Mouse (Mus musculus): ENCODE results near the gene Ranbp1.
"Not testable (repeated sequence)": the region's sequence is repeated elsewhere in the genome, so short reads cannot be mapped to it uniquely, and the experiment has no call there.

Ranbp1 gene

GRCm38 (mm10) chr16:18248433-18249363, at the start of gene Ranbp1, which contains the start of gene Trmt2a:
Gene Ranbp1, minus strand, starts transcription at chr16:18248732.
Gene Trmt2a, plus strand, starts transcription at chr16:18248679.
- DNase-seq, result peak; percentile 99

- DNase-seq, result not testable (repeated sequence)
These were observed 41.1 kb upstream of the Ranbp1 start for GRCm38 (mm10) chr16:18289614-18290013.

DNA sequence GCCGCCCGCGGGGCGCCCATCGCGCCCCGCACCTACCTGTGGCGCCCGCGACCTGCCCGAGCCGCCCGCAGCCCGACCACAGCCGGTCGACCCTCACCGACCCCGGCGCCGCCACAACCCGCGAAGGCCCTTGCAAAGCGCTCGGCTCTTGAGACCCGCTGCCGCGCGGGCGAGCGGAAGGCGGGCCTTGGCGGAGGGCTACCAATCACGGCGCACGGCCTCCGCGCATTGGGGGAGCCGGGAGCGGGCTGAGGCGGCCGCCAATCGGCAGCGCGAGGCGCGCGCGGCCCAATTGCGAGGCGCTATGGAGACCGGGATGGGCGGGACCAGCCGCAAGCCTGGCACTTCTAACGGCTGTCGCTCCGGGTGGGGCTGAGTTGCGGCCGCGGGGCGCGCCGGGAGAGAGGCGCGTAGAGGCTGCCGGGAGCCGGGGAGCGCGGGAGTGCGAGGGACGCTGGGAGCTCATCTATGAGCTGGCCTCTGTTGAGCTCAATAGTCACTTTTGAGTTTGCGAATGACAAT, 40.6 kb upstream of the Ranbp1 start, which contains the start of gene Dgcr8:
Gene Dgcr8, minus strand, starts transcription at position 180 of the 522 bp plus-strand sequence.
- DNase-seq, result peak; percentile 100

DNA sequence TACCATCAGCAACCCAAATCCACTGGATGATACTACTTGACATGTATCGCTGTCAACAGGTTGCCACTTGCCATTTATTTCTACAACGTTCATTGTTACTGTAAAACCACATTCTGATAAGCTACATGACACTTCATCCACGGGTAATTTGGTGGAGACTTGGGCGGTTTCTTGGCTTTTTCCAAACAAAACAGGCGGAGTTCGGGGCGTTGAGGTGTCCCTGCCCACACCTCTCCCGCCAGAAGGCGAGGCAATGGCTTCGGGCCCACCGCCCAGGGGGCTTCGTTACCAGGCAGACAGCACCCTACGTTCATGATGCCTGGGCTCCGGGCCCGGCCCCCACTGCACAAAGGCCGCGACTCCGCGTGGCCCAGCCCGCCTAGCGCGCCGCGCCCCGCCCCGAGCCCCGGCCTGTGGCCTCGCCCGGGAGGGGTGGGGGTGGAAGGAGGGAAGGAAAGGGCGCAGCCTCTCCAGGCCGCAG, 40.1 kb upstream of the Ranbp1 start:
- no peak for DNase-seq

DNA sequence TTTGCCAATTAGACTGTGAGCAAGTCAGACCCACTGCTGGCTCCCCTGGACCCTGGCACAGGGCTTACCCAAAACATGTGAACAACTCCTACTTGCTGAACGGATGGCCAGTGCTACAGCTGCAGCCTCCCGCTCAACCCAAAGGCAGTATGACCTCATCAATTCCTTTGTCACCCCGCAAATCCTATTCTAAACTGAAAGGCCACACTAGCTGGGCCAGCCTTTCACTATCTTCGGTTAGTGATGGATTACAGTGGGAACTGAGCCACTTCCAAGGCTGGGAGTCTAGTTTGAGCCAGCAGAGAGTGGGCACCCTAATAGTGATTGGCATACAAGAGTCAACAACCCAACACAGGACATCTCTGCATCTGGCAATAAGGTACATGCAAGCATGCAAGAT, 39.6 kb upstream of the Ranbp1 start:
- DNase-seq, result no peak

DNA sequence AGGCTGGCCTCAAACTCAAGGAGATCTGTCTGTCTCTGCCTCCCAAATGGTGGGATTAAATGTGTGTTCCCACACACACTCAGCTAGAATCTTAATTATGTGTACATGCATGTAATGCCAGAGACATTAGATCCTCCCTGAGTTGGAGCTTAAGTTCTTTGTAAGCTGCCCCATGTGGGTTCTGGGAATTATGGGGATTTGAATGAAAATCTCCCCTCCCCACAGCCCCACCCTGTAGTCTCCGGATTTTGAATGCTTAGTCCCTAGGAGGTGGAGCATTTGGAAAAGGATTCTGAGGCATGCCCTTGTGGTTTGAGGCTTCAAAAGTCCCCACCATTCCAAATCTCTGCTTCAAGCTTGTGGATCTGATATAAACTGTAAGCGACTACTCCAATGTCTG, 26.6 kb upstream of the Ranbp1 start:
- no peak for DNase-seq

DNA sequence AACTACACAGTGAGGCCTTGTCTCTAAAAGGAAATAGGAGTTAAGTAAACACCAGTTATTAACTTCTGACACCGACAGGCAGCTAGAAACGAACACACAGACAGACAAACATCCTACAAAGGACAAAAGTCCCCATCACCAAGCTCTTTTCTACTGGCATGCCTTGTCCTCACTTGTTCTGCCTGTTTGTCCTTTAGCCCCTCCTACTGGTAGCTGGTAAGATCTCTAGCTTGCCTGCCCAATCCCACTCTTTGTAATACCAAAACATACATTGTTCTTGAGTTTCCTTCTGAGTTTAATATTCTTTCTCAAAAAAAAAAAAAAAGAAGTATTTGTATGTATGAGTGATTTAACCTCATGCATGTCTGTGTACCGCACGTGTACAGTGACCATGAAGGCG, 19.6 kb upstream of the Ranbp1 start:
- no peak for DNase-seq

DNA sequence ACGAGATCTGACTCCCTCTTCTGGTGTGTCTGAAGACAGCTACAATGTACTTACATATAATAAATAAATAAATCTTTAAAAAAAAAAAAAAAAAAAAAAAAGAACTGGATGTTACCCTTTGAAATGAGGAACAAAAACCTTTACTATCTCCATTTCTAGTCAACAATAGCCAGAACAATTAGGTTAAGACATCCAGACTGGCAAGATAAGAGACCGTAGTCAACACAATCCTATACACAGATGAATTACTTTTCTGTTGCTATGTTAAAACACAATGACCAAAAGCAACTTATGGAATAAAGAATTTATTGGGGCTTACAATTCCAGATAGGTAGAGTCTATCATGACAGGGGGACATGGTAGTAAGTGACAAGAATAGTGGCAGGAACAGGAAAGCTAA, 16.5 kb upstream of the Ranbp1 start:
- DNase-seq, result no peak

DNA sequence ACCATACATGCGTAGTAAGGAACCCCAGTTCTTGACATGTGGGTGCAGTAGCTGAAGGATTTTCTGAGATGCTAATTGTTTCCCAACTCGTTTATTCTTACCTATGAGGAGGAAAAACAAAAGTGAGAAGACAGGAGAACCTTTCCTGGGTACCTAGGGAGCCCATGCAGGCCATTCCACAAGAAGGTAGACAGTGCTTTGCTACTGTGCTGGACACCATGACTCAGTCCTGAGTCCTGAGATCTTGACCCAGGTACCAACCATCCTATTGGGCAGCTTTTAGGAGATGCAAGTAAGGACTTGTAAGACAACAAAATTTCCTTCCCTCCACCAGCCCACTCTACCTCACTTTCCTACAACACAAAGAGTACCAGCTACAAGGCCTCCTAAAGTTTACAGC, 9.7 kb upstream of the Ranbp1 start, which contains the start of gene Gm49776:
Gene Gm49776, minus strand, starts transcription at position 101 of the 400 bp plus-strand sequence.
- DNase-seq, result no peak

- DNase-seq, result no peak
These were observed 5.3 kb upstream of the Ranbp1 start for GRCm38 (mm10) chr16:18253866-18254265.

DNA sequence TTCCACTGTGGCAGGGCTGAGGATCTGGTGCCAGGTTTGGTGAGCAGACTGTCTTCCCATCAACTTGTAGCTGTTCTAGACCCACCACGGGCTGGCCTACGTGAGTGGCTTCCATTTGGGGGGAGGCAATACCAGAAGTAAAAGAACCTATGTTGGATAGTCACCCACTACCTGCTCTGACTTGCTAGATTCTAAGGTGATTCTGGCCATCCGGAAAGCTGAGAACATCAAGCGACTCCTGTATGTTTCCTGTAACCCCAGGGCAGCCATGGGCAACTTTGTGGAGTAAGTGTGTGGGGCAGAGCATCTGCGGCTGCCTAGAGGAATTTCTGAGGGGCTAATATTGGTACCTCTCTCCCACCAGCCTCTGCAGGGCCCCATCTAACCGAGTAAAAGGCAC, 4.2 kb upstream of the Ranbp1 start:
- no peak for DNase-seq

GRCm38 (mm10) chr16:18250828-18251790, 2.6 kb upstream of the Ranbp1 start:
- DNase-seq, result no peak

DNA sequence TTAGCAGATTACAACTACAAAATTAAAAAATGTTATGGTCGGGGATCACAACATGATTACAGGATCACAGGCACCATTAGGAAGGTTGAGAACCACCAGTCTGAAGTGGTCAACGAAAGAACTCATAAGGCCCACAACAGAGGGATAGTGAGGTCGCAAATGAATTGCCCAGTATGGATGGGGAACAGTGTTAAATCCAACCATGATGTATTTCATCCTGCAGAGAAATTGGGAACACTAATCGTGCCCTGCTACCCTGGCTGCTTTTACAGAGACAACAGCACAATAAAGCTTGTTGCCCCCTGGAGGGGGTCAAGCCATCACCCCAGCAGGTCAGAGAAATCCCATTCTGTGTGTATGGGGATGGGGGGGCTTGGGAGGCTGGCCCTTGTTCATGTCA, 1.7 kb upstream of the Ranbp1 start:
- DNase-seq, result no peak

- DNase-seq, result peak; percentile 49
These were observed 934 bp upstream of the Ranbp1 start for GRCm38 (mm10) chr16:18249364-18249967.

DNA sequence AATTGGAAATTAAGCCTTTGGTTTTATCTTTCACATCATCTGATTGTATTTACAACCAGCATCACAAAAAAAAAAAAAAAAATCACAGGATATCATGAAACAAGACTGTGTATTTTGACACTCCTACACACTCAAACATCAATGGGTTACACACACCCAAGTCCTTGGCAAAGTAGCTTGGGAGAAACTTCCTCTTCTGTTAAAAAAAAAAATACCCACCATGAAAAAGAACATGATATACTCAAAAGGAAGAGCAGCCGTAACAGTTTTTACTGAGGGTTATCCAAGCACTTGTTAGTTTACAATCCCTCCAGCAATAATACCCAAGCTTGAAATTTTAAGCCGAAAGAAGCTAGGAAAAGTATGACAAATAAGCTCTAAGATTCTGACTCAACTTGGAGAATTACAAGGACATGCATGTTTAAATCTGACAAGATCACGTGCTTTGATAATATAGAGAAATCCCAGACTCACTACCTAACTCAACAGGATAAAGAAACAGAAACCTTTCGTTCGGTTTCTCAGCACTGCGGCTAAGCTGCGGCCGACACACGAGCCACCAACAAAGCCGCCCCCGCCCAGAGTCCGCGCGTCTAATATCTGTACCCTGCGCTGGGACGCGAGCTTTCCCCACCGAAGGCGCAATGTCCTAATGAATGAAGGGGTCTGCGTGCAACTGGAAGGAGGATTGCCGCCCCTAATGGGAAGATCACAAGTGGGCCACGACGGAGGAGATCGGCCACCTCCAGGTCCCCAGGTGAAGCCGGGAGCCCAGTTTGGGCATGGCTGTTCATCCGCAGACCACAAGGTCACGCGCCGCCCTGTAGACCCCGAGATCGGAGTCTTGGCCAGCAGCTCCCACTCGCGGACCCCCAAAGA, 772 bp downstream of the Ranbp1 start:
- DNase-seq, result peak; percentile 36

- DNase-seq, result no peak
These were observed 7.0 kb downstream of the Ranbp1 start for GRCm38 (mm10) chr16:18241581-18241980.

DNA sequence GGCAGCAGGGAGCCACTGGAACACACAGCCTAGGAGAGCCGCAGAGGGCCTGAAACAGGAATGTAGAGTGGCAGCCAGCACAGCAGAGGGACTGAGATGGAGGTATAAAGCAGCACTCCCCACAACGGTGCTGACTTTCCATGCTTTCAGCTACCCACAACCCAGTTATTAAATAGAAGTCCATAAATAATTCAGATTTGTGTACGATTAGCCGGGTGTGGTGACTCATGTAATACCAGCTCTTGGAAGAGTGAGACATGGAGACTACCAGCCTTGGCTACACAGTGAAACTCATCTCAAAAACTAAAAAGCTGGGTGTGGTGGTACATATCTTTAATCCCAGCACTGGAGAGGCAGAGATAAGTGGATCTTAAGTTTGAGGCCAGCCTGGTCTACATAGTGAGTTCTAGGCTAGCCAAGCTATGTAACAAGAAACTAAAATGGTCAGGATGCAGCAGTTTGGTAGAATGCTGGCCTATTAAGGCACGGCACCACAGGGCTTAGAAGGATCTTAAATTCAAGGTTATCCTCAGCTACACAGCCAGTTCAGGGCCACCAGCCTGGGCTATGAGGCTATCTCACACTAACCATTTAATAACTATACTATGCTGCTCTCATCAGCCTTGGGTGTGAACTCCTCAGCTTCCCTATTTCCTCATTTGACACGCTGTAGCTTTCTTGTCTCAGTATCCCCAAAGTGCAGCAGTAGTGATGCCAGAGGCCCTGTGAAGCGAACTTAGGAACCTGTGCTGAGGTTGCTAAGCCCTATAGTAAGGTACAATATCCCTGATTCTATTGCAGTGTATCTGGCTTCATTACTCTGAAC, 11.6 kb downstream of the Ranbp1 start:
- no peak for DNase-seq

GRCm38 (mm10) chr16:18235389-18236065, 13.0 kb downstream of the Ranbp1 start:
- DNase-seq, result peak; percentile 70

DNA sequence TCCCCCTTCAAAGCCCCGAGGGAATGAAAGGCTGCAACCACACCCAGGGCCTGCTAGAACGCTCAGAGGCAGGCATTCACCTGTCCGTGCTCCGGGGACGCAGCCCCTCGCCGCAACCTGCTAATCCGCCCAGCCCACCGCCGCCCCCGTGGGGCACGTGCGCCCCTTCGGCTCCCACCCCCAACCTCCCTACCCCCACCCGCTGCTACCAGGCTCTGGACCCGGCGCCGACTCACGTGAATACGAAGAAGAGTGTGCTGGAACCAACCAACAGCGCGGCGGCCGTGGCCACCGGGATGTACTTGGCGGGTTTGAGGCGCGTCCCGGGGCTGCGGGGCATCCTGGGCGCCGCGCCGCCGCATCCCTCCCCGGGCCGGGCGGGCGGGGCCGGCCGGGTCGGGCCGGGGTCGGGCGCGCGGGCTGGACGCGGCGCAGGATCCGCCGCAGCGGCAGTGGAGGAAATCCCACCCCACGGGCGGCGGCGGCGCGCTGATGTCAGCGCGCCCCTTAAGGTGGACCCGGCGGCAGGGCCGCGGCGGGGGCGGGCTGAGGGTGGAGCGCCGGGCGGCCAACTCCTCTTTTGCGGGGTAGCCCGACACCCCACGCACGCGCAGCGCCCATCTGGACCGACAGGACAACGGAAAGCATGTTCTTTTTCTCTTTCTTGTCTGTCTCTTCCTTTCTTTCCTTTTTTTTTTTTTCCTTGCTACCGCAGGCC, 13.7 kb downstream of the Ranbp1 start, which contains the start of gene Zdhhc8:
Gene Zdhhc8, minus strand, starts transcription at position 466 of the 718 bp plus-strand sequence.
- peak; percentile 85 for DNase-seq

Data from right cerebral cortex, postnatal 25 days (tissue).